Mouse (Mus musculus): ENCODE results near the gene S100a1.

Gene S100a1

GRCm38 (mm10) chr3:90465081-90465685 lies 49.0 kb downstream of the S100a1 start:
- DNase-seq (ENCODE audit: low spot score in 2 of 2) = no peak

DNA sequence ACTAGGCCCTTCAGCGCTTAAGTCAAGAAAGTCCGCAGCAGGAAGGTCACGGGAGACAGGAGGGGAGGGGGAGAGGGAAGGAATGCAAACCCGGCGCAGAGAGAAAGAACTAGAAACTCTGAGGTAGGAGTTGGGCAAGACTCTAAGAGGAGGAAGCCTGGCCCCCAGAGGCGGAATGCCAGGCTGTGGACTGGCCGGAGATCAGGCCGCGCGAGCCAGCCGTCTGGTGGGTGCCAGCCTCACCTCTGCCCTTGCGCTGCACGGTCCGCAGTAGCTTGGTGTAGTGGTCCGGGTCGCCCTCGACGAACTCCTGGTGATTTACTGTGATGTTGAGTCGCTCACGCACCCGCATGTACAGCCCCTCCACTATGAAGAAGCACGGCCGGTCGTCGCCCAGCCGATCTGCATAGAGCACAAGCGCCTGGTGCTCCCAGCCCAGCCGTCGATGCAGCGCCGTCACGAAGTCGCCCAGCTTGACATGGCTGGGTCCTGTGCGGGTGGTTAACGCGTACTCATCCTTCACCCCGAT lies 49.6 kb downstream of the S100a1 start:
- no peak for DNase-seq (ENCODE audit: low spot score in 2 of 2)

GRCm38 (mm10) chr3:90462579-90462978 lies 51.6 kb downstream of the S100a1 start:
- no peak for DNase-seq (ENCODE audit: low spot score in 2 of 2)

DNA sequence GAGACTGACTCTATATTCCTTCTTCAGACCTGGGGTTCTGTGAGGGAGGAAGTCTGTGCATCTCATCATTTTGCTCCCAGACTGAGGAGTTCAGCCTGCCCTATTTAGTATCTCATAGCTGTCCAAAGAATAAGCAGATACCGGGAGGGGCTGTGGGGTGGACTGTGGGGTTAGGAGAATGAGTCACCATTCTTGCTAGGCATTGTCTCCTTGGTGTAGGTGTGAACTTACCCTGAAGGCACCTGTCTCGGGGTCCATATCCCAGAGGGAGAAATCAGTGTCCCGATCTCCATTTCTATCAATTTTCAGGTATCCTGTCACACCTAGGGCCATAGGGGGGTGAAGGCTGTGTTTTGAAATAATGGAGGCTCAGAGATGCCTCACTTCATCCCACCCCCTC lies 52.3 kb downstream of the S100a1 start:
- DNase-seq (ENCODE audit: low spot score in 2 of 2) = no peak

Data from frontal cortex, postnatal 14 days (tissue).